Mouse (Mus musculus) kidney, adult 2 months (tissue): ENCODE measurements at regions not wholly inside any gene's neighbourhood (a gene's known extent, or its start where the extent isn't known, plus 50 kb on each side); places are given as distances from the start of the nearest gene placed in this dataset.

Experiments
- CTCF ChIP-seq: fragments of 200-500 bp; conservative IDR thresholded peaks from 2 replicates; pipeline ENCODE4 v1.5.1; 2011; ENCODE audit warnings: low read depth, mild to moderate bottlenecking, control low read depth, low read length, moderate library complexity, mixed read lengths; ENCODE audit not compliant: insufficient read depth, insufficient read length
- POLR2A ChIP-seq: fragments of 200-500 bp; IDR thresholded peaks from one replicate; pipeline ENCODE4 v1.6.1; 2011; ENCODE audit warnings: low read depth, low read length, control low read depth

DNA sequence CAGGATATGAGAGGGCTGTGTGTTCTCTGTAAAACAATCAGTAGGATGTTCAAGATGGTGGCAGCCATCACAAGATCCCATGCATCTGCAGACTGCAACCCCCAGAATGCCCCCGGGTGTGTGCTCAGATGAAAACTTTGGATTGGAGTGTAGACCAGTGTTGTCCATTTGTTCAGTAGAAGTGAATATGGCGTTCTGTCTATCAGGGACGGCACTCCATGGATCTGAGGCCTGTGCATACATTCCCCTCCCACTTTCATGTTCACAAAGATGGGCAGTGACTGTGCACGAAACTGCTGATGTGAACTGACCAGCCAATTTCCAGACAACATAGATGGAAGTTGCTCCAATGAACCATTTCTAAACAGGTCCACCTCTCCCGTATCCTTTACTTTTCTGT lies 330.3 kb downstream of the Cd83 start:
- no peak for TF ChIP-seq CTCF
- TF ChIP-seq POLR2A: no peak
